Comparison of ENCODE assay signal across 14 mouse cellular contexts in the genomic region with DNA sequence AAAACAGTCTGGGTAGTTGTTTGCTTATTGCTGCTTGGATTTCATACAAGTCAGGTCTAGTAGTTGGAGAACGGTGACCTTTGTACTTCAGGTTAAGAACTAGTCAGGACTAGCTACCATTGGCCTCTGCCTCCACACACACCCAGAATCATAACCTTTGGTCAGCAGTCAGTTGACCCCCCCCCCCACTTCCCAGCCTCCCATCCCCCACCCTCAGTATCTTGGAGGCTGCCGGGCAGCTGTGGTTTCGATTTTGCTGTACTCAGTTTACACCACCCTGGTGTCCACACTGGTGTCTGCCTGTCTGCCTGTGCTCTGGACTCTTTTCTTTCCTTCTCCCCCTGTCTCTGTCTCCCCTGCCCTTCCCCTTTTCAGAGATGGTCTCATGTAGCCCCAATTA.
A peak's percentile ranks its signal among the peaks of the same experiment; 100 is the strongest.
DNase-seq lines count a peak whose midpoint lies in the region; ATAC-seq and TF ChIP-seq lines count a peak whose summit lies in the region.
"Had no signal": no experiment of that assay in that cellular context is flagged by ENCODE, and none has a peak within 500 bp of the region (broad histone marks: within the 10 kb centered on the region; RNA-seq: fewer than 3 reads in every experiment).

No protein-coding gene starts in this region.

- H3K9me3 ChIP-seq in intestine, embryonic 14.5 days (ENCODE audit: control insufficient read depth, low read length), result no peaks in the 10 kb centered on the region
- H3K9me3 ChIP-seq in liver, postnatal 0 days (ENCODE audit: low read length), result no peaks in the 10 kb centered on the region
- H3K9me3 ChIP-seq: forebrain, embryonic 12.5 days; hindbrain, embryonic 12.5 days; limb, embryonic 13.5 days had no signal

- H3K36me3 ChIP-seq in intestine, embryonic 14.5 days (ENCODE audit: control insufficient read depth, insufficient read depth, low read length), result no peaks in the 10 kb centered on the region
- peaks cover 15% of the 10 kb centered on the region for H3K36me3 ChIP-seq in liver, postnatal 0 days (replicated peaks; ENCODE audit: insufficient read depth, low read length)
- H3K36me3 ChIP-seq: forebrain, embryonic 12.5 days; hindbrain, embryonic 12.5 days; limb, embryonic 13.5 days had no signal

- no peaks in the 10 kb centered on the region for H3K4me1 ChIP-seq in intestine, embryonic 14.5 days (replicated peaks; ENCODE audit: control insufficient read depth, insufficient read depth, low read length)
- H3K4me1 ChIP-seq in liver, postnatal 0 days (ENCODE audit: insufficient read depth), result peaks cover 11% of the 10 kb centered on the region
- H3K4me1 ChIP-seq: hindbrain, embryonic 12.5 days; limb, embryonic 13.5 days had no signal

- H3K9ac ChIP-seq in intestine, embryonic 14.5 days (ENCODE audit: low read length), result no peak overlapping the region
- no peak overlapping the region for H3K9ac ChIP-seq in liver, postnatal 0 days (replicated peaks)
- H3K9ac ChIP-seq: forebrain, embryonic 12.5 days; hindbrain, embryonic 12.5 days; limb, embryonic 13.5 days had no signal

- no peak overlapping the region for H3K4me3 ChIP-seq in intestine, embryonic 14.5 days (ENCODE audit: low read depth, low read length)
- H3K4me3 ChIP-seq in liver, postnatal 0 days (ENCODE audit: low read depth, low read length), result no peak overlapping the region
- H3K4me3 ChIP-seq: forebrain, embryonic 12.5 days; hindbrain, embryonic 12.5 days; left cerebral cortex, adult 2 months; limb, embryonic 13.5 days had no signal

- ATAC-seq in intestine, embryonic 14.5 days (replicated peaks; ENCODE audit: low FRiP score, low TSS enrichment, low read depth), result peak; percentile 64; the same call in 1 of the 2 replicates
- peak; percentile 93 for ATAC-seq in liver, postnatal 0 days

- no peak overlapping the region for H3K4me2 ChIP-seq in intestine, embryonic 14.5 days (ENCODE audit: low read length)
- H3K4me2 ChIP-seq in liver, postnatal 0 days (ENCODE audit: low read depth, low read length), result no peak overlapping the region; the same call in 1 of the 2 replicates
- H3K4me2 ChIP-seq: forebrain, embryonic 12.5 days; hindbrain, embryonic 12.5 days; limb, embryonic 13.5 days had no signal

- TF ChIP-seq EP300 in liver, postnatal 0 days (IDR thresholded peaks at IDR 0.05; ENCODE audit: low read depth), result peak; percentile 47; the same call in 1 of the 2 replicates

- no peak for TF ChIP-seq CTCF in liver, postnatal 0 days (IDR thresholded peaks at IDR 0.05; ENCODE audit: low read depth)

- DNase-seq in intestine, embryonic 14.5 days (ENCODE audit: low spot score), result no peak
- DNase-seq in kidney, adult 18-20 months, result peak; percentile 31
- DNase-seq in kidney, postnatal 36 days, result peak; percentile 55 to 79
- peak; percentile 74 for DNase-seq in liver, postnatal 0 days
- no peak for DNase-seq in urinary bladder, postnatal 14 days (ENCODE audit: low spot score)
- DNase-seq in right cerebral cortex, adult 2 months (ENCODE audit: low spot score in 2 of 2), result no peak
- DNase-seq in cerebellum, postnatal 25 days, result no peak
- DNase-seq: adrenal gland, postnatal 25 days; cerebellum, postnatal 36 days; gastrocnemius, postnatal 10 days had no signal

- no peaks in the 10 kb centered on the region for H3K27me3 ChIP-seq in intestine, embryonic 14.5 days (replicated peaks; ENCODE audit: control insufficient read depth, insufficient read depth, low read length)
- no peaks in the 10 kb centered on the region for H3K27me3 ChIP-seq in liver, postnatal 0 days (ENCODE audit: insufficient read depth, low read length)
- H3K27me3 ChIP-seq: forebrain, embryonic 12.5 days; hindbrain, embryonic 12.5 days; limb, embryonic 13.5 days had no signal

- 38% methylated on average over 3 of the region's 3 CpGs for WGBS in intestine, embryonic 14.5 days
- WGBS in liver, postnatal 0 days (ENCODE audit: insufficient replicate concordance), result 41% methylated on average over 3 of the region's 3 CpGs

- no peak overlapping the region for H3K27ac ChIP-seq in intestine, embryonic 14.5 days (ENCODE audit: low read depth)
- H3K27ac ChIP-seq in liver, postnatal 0 days (ENCODE audit: low read depth), result peak overlapping the region; percentile 87
- H3K27ac ChIP-seq: forebrain, embryonic 12.5 days; hindbrain, embryonic 12.5 days; left cerebral cortex, adult 2 months; limb, embryonic 13.5 days had no signal

Comparison
In these comparisons a context has a peak if more than half of its experiments do, and no peak if none do; other contexts are left out.
1. DNase-seq: peak in kidney, adult 18-20 months (single experiment), kidney, postnatal 36 days (2 of 2) and liver, postnatal 0 days (single experiment); none in intestine, embryonic 14.5 days (single experiment), urinary bladder, postnatal 14 days (single experiment), right cerebral cortex, adult 2 months (0 of 2) and cerebellum, postnatal 25 days (0 of 2).